Comparison of ENCODE assay signal across 9 mouse cellular contexts in genomic region chr11:84268068-84268467, GRCm38 (mm10).
DNase-seq lines count a peak whose midpoint lies in the region; ATAC-seq lines count a peak whose summit lies in the region.
"Had no signal": no experiment of that assay in that cellular context is flagged by ENCODE, and none has a peak within 500 bp of the region (broad histone marks: within the 10 kb centered on the region; RNA-seq: fewer than 3 reads in every experiment).

No protein-coding gene starts in this region.

- H3K36me3 ChIP-seq in kidney, embryonic 16.5 days (ENCODE audit: insufficient read depth, low read length) = peaks cover 23% of the 10 kb centered on the region

- H3K4me1 ChIP-seq in kidney, embryonic 16.5 days (ENCODE audit: insufficient read depth, low read length) = no peaks in the 10 kb centered on the region; the same call in 1 of the 2 replicates

- no peak overlapping the region for H3K9ac ChIP-seq in kidney, embryonic 16.5 days (replicated peaks; ENCODE audit: low read length)

- no peak overlapping the region for H3K4me2 ChIP-seq in kidney, embryonic 16.5 days (replicated peaks; ENCODE audit: low read depth, low read length)

- DNase-seq in kidney, postnatal 10 days = peak; percentile 21
- DNase-seq in ES-CJ7 (ENCODE audit: low read depth, low spot score) = peak; percentile 69
- DNase-seq in adrenal gland, postnatal 14 days = peak; percentile 12
- no peak for DNase-seq in frontal cortex, postnatal 10 days (ENCODE audit: low spot score in 2 of 2)
- DNase-seq in embryo, embryonic 10 days (ENCODE audit: low spot score) = no peak
- DNase-seq: gastrocnemius, postnatal 36 days; right cerebral cortex, postnatal 4 days had no signal

- H3K27ac ChIP-seq in kidney, embryonic 16.5 days (ENCODE audit: low read length) = no peak overlapping the region

- no peaks in the 10 kb centered on the region for H3K9me3 ChIP-seq in kidney, embryonic 16.5 days (ENCODE audit: low read length)

- no peaks in the 10 kb centered on the region for H3K27me3 ChIP-seq in kidney, embryonic 16.5 days (ENCODE audit: insufficient read depth, low read length)

- no peak overlapping the region for H3K4me3 ChIP-seq in kidney, embryonic 16.5 days (ENCODE audit: low read length)

- ATAC-seq in kidney, embryonic 16.5 days (ENCODE audit: low FRiP score, low TSS enrichment) = no peak
- 0 out of 2 replicates have a peak, but pooled peaks have one; percentile 31 for ATAC-seq in megakaryocyte progenitor cell, adult 5-6 weeks (replicated peaks; ENCODE audit: poor library complexity)

Comparison
In these comparisons a context has a peak if more than half of its experiments do, and no peak if none do; other contexts are left out.
1. DNase-seq: peak in kidney, postnatal 10 days (single experiment), ES-CJ7 (single experiment) and adrenal gland, postnatal 14 days (single experiment); none in frontal cortex, postnatal 10 days (0 of 2) and embryo, embryonic 10 days (single experiment).